Mouse (Mus musculus) granulocyte monocyte progenitor cell, adult 5-6 weeks (primary cell): Measurements from ENCODE around the gene Sox2. TPM values are rescaled to one million over a fixed set of nuclear protein-coding genes. Genes with fewer than 3 reads are reported as not detected.

Source experiments
- ATAC-seq: replicated peaks from 2 replicates; pipeline ENCODE4 v1.8.0; 2016; ENCODE audit warnings: mild to moderate bottlenecking, moderate TSS enrichment, inconsistent platforms; ENCODE audit not compliant: poor library complexity, severe bottlenecking
- total RNA-seq, 2 experiments: library from RNA; stranded (forward) in 1 of 2; stranded (reverse) in 1 of 2; fragments of 200-712, 200-1000 nt in 1 of 2; fragments of >200 nt in 1 of 2; fragmentation: Nextera tagmentation in 1 of 2; gene quantifications; 2 replicates each; pipeline ENCODE4 v1.2.3; 2014 to 2017

Gene Sox2
- total RNA-seq, 2 experiments from 2014 or later: not detected

DNA sequence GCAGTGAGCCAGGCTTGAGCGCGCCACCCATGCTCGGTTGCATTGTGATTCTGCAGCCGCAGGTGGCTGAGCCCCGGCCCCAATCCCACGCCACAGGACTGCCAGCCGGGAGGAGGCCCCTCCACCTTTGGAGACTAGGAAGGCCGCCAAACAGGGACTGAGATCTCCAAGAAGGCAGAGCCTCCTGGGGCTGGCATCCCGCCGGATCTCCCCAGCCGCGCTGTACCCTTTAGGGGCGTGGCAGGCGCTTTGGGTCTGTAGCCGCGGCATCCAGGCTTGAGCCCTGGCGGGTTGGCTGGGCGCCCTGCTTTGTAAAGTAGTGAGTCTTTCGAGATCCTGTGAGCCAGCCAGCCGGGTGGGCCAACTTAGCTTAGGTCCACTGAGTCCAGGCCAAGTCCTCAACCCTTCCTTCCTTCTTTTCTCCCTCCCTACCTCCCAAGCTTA lies 7.7 kb upstream of the Sox2 start:
- ATAC-seq: no peak

DNA sequence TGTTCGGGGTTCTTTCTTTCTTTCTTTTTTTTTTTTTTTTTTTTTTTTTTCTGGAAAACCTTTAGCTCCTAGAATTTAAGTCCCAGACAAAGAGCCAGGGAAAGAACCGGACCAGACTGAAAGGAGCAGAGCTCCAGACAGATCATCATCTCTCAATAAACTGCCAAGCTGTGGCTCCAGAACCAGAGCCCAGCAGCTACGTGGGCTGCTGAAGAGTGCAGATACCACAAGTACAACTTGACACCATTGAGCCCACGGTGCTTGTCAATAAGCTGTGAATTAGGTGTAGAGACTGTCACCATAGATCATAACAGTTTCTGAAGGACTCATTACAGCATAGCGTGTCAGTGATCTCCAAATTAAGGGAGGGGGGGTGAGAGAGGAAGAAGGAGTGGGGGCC lies 7.1 kb upstream of the Sox2 start:
- ATAC-seq: no peak

DNA sequence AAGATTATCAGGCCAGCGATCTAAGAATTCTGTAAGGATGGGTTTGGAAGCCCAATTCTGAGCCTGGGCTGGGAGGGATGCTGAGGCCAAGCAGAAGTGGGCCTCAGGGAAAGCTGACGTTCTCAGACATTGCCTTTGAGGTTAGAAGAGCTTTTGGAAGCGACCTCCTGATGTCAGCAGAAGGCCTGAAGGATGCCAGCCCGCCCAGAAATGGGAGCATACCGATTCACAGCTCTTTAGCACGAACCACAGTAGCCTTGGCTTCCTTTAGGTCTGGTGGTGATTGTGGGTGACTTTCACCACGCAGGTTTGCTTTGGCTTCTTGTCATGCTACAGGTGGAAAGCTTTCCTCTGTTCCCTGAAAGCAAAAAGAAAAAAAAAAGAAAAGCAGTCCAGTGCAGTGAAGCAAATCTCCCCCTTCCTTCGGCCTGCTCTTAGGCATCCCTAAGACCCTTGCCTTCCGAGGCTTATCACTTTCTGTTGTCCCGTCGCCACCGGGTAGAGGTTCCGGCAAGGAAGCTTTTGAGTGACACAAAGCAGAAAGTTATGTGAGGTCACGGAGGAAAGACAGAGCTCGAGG lies 6.6 kb upstream of the Sox2 start:
- ATAC-seq: no peak

DNA sequence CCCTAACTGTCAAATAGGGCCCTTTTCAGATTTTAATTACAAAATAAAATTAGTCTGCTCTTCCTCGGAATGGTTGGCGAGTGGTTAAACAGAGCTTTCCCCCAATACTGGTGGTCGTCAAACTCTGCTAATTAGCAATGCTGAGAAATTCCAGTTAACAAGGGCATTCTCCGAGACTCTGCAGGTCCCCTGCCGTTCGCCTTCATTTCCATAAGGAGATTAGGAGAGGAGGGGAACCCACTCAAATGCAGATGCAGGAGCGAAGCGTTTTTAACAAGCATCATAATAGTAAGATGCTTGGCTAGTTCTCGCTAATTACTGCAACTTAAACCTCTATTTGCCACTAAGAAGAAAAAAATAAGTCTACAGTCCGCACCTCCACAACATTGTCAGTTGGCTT lies 4.0 kb upstream of the Sox2 start:
- no peak for ATAC-seq

DNA sequence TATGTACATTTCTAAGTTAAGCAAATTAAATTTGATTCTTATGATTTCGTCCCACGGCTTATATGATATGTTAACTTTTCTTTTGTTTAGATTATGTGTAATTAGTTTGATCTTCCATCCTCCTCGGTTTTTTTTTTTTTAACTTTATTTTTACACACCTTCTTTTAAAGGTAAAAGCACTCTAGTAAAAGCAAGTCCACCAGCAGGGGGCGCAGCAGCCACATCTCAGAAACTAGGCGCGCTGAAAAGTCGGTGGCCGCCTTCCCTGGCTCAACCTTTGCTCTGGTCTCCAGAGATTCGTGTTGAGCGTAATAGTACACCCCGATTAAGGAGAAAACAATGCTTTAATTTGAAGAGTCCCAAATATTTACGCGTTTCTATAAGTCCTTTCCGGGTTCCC lies 2.5 kb upstream of the Sox2 start:
- ATAC-seq: no peak

DNA sequence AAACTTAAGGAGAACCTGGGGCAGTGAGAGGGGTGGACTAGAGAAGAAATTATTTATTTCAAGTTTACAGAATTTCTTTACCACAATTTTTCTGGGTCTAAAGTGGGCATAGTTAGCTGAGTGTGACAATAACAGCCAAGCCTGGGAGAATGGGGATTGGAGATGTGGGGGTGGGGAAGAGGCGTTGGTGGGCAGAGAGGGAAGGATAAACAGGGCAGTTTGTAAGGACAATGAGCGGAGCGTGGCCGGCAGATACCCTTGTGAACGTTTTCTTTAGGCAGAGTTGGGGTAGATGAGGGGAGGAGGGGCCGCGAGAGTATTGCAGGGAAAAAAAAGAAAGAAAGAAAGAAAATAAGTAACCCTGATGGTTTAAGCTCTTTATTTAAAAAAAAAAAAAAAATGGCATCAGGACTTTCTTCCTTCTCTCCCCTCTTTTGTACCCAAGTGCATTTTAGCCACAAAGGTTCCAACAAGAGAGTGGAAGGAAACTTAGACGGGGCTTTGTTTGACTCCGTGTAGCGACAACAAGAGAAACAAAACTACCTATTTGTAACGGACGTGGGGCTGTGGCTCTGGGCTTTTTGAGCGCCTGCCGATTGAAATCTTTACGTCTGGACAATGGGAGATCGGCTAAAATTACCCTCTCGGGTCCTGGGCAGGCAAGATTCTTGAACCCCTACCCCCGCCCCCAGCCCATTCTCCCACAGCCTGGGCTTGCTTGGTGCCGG lies 1.9 kb upstream of the Sox2 start:
- no peak for ATAC-seq

DNA sequence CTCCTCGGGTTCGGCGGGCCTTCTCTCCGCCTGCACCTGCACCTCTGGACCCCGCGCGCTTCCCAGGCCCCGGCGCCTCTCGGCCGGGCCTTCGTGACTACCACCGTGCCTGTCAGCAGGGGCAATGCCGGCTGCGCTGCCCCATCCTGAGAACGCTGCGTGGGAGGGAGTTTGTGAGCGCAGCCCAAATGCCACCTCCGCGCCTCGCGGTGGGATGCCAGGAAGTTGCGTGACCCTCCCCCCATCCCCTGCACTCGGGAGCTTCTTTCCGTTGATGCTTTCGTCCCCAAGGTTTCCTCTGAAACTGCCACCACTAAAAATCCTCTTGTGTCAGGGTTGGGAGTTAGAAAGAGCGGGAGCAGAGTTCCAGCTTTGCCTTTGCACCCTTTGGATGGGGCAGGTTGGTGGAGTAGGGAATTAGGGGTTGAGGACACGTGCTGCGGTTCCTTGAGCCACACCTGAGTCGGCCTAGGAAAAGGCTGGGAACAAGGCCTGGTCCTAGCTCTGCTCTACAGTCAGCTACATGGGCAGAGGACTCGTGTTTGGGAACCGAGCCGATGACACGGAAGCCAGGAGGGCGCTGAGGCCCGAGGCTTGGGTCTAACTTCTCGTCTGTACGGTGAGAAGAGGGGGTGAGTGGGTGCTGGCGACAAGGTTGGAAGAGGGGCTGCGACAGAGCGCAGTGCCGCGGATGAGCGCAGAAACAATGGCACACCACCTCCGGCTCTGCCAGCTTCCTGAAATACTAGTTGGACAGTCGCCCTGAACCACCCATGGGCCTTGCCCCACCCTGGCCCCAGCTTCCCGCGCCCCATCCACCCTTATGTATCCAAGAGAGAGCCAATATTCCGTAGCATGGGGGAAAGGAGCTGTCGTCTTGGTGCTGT lies 1.1 kb upstream of the Sox2 start:
- ATAC-seq: 0 out of 2 replicates have a peak, but pooled peaks have one; percentile 11

DNA sequence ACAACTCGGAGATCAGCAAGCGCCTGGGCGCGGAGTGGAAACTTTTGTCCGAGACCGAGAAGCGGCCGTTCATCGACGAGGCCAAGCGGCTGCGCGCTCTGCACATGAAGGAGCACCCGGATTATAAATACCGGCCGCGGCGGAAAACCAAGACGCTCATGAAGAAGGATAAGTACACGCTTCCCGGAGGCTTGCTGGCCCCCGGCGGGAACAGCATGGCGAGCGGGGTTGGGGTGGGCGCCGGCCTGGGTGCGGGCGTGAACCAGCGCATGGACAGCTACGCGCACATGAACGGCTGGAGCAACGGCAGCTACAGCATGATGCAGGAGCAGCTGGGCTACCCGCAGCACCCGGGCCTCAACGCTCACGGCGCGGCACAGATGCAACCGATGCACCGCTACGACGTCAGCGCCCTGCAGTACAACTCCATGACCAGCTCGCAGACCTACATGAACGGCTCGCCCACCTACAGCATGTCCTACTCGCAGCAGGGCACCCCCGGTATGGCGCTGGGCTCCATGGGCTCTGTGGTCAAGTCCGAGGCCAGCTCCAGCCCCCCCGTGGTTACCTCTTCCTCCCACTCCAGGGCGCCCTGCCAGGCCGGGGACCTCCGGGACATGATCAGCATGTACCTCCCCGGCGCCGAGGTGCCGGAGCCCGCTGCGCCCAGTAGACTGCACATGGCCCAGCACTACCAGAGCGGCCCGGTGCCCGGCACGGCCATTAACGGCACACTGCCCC lies 586 bp downstream of the Sox2 start:
- ATAC-seq: peak; percentile 21; the same call in 1 of the 2 replicates

DNA sequence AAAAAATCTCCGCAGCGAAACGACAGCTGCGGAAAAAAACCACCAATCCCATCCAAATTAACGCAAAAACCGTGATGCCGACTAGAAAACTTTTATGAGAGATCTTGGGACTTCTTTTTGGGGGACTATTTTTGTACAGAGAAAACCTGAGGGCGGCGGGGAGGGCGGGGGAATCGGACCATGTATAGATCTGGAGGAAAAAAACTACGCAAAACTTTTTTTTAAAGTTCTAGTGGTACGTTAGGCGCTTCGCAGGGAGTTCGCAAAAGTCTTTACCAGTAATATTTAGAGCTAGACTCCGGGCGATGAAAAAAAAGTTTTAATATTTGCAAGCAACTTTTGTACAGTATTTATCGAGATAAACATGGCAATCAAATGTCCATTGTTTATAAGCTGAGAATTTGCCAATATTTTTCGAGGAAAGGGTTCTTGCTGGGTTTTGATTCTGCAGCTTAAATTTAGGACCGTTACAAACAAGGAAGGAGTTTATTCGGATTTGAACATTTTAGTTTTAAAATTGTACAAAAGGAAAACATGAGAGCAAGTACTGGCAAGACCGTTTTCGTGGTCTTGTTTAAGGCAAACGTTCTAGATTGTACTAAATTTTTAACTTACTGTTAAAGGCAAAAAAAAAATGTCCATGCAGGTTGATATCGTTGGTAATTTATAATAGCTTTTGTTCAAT lies 1.4 kb downstream of the Sox2 start:
- no peak for ATAC-seq

DNA sequence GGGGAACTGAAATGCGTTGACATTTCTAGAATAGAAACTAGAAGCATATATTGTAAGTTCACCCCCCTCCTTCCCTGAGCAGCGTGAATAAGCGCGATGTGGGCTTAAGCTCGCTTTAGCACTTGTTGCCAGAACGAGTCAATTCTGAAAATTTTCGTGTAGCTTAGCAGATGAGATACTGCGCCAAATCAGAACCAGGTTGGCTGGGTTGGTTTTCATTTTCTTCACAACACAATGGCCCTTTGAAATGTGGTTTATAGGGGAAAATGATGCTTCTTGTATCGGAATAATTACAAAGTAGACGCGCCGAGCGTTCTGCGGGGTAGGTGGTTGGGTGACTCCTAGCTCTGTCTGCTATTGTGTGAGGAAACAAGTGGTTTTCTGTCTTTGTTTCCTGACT lies 2.4 kb downstream of the Sox2 start:
- ATAC-seq: no peak

DNA sequence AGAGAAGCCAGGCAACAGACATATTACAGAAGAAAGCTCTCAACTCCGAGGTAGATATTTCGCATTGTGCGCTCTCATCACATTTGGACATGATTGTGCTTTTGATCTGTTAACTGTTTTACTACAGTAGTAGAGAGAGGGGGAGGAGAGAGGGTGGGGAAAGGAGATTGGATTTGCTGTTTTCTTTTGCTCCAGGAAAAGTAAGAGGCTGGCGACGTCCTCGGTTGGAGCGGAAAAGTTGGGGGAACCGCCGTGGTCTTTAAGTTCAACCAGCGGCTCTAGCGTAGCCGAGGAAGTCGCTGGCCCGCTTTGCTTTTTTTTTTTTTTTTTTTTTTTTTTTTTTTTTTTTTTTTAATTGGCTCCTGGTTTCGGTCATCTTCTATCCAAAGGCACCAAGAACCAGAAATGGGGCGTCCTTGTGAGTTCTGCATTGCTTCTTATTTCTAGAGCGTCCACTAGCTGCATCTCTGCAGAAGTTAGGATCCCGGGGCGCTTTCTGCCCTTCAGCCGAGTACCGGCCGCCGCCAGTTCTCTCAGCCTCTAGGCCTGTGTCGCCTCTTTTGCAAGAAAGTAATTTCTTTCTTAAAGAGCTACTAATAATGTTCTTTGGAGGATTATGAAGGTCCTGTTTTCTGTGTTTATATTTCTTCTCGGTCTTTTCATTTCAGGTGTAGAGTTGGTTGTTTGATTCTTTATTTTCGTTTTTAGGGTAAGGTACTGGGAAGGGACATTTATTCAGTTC lies 3.2 kb downstream of the Sox2 start:
- no peak for ATAC-seq

DNA sequence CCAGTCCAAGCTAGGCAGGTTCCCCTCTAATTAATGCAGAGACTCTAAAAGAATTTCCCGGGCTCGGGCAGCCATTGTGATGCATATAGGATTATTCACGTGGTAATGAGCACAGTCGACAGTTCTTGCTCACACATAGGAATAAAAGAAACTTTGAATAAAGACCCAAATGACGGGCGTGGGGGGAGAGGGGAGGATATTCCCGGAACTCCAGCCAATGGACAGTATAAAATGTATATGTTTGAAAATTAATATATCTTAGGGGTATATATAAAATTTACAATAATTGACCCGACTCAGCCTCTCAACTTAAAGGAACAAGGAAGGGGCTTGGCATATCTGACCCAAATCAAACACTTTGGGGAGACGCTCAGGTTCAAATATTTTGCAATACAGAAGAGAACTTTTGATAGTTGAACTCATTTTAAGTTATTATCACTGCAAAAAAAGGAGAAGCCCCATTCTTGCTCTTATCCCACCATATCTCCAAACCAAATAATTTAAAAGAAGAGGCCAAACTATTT lies 3.8 kb downstream of the Sox2 start:
- no peak for ATAC-seq

DNA sequence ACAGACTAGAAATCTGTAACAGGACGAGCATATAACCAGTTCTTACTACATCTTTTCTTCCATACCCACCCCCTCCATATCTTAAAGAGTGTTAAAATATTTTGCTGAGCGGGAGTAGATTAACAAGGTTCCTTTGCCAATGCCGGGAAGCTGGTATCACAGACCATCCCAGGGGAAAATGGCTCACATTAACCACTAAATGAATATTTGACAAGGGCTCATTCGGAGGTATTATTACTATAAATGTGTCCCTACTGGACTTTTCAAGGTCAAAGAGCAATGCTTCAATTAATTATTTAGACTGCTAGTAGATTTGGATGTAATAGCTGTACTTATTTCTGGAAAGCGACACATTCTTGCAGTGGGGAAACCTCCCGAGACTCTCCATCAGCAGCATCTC lies 4.6 kb downstream of the Sox2 start:
- ATAC-seq: no peak

DNA sequence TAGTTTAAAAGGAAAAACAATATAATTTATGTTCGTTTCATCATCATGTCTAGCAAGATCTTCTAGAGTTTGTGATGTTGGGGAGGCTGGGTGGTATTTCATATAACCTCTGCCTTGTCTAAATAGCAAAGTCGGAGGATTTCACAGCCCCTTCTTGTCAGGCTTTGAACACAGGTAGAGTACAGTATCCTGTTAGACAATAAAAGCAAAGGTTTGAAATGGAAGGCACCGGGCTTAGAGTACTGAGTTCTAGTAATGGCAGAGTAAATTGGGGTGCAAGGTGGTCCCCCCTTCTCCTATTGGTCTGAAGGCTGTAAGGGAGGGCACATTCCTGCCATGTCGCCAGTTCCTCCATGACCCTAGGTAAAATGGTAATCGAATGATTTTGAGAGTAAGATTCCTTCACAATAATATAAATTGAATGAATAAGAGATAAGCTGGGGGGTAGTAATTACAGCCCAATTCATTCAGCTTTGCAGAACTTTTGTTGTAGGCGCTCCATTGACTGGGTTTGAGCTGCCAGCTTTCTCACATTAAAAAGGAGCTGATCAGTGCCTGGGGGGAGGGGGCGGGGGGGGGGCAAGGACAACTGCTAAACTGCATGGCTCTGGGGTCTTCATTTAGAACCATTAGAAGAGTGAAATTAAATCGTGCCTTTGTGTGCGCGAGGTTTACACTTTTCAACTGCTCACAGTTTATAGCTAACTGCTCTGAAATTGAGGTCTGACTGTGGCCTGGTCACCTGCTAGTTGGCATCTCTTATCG lies 5.3 kb downstream of the Sox2 start:
- ATAC-seq: no peak

DNA sequence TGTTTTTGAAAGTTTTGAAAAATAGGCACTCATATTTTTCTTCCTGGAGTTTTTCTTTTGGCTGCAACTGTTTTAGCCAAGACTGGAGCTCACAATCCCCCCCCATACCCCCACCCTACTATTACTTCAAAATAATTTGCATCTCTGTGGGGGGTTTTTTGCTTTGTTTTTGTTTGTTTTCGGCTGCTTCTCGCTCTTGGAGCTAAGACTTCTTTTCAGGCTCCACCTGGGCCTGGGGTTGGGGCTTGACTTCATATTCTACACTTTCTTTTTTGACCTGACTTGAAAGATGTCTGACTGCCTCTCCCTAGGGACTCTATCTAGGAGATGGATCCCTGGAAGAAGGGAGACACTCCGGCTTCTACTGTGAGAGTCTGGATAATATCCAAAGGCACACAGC lies 5.9 kb downstream of the Sox2 start:
- no peak for ATAC-seq

DNA sequence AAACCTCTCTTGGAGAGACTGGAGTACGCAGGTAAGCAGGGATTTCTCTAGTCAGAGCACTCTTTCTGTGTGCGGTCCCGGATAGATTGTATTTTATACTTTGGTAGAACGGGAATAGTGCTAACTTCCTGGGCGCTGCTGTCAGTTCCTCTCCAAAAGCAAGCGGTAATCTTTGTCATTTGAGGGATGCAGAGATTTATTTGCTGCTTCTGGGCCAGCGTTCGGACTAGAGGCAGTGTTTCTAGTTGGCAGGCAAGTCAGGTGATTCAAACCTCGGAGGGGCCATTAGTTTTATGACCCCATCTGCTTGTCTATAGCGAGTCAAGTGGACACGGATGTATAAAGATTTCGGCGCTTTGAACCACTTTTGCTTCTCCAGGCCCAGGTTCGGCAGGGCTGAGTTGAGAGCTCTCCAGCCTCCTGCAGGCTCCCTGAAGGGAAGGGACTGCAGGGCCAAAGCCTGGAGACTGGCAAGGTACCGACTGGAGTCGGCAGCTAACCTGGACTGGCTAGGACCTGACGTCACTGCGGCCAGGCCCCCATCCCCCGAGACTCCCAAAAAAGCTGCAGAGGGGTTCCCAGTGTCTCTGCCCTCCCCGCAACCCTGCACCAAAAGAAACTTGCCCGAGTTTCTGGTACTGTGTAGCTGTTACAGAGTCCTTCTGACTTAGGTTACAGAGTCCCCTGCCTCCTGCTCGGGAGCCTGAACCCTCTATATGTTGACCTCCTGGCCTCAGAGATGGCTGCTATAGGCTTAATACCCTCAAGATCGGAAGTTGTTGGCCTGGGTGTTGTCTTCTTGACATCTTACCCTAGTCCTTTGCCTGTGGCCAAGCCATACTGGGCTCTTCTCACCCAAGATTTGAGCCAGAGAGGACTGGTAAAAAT lies 6.9 kb downstream of the Sox2 start:
- no peak for ATAC-seq

DNA sequence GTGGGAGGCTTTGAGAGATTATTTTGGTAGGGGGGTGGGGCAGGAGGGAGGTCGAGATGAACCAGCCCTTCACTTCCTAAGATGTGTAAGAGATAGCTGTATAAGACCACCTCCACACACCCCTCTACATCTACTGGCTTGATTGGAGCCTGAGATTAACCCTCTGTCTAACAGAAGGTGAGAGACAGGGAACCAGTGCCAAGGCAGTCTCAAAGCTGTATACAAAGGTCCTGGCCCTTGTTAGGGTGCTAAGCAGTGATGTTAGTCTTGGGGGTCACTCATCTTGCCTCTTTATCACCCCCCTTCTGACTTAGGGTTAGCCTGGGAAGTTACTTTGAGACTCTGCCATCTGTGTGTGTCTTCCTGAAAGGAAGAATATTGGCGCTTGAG lies 7.5 kb downstream of the Sox2 start:
- no peak for ATAC-seq
